Mouse (Mus musculus) adrenal gland, postnatal 14 days (tissue): ENCODE results near the gene 2900026A02Rik. TPM values are rescaled to one million over a fixed set of nuclear protein-coding genes. Genes with fewer than 3 reads are reported as not detected.
A peak's percentile ranks its signal among the peaks of the same experiment; 100 is the strongest.

Experiments
- DNase-seq: peaks from one replicate; pipeline ENCODE4 v3.0.0; 2021; ENCODE audit warnings: mixed read lengths
- total RNA-seq: library from RNA; stranded (reverse); gene quantifications from 2 replicates; pipeline ENCODE4 v1.2.3, GENCODE M21; 2021

The 2900026A02Rik gene
- total RNA-seq, 1 experiment from 2014 or later, result 18.2 TPM

DNA sequence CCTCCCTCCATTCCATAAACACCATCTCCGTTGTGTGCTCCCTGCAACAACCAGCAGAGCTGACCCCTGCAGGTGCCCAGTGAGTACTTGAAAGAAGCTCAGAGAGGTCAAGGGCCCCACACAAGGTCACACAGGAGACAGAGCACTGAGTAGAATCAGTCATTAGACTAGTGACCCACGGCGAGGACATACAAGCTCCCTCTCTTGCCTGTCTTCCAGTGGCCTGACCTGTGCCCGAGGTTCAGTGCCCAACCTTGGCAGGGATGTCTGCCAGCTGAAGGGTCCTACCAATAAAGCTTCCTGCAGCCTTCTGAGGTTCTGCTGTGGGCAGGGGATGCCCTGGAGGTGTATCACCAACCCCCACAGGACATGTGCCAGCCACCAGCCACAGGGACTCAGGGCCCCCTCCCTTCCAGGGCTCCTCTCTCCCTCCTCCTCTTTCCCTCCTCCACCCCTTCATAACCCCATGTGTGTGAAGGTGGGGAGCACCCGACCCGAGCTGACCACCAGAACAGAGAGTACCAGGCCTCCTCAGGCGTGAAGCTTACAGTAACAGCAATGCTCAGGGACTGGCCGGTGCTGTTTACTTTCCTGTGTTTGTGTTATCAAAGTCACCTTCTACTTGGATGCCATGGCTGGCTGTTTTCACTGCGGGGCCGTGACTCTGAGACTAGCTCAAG, 8.7 kb downstream of the 2900026A02Rik start:
- no peak for DNase-seq

- peak; percentile 35 for DNase-seq
These were observed 10.7 kb downstream of the 2900026A02Rik start for GRCm38 (mm10) chr5:113210314-113210713.

GRCm38 (mm10) chr5:113209898-113210297, 11.1 kb downstream of the 2900026A02Rik start:
- peak; percentile 61 for DNase-seq

GRCm38 (mm10) chr5:113209401-113209750, 11.7 kb downstream of the 2900026A02Rik start:
- DNase-seq, result no peak

DNA sequence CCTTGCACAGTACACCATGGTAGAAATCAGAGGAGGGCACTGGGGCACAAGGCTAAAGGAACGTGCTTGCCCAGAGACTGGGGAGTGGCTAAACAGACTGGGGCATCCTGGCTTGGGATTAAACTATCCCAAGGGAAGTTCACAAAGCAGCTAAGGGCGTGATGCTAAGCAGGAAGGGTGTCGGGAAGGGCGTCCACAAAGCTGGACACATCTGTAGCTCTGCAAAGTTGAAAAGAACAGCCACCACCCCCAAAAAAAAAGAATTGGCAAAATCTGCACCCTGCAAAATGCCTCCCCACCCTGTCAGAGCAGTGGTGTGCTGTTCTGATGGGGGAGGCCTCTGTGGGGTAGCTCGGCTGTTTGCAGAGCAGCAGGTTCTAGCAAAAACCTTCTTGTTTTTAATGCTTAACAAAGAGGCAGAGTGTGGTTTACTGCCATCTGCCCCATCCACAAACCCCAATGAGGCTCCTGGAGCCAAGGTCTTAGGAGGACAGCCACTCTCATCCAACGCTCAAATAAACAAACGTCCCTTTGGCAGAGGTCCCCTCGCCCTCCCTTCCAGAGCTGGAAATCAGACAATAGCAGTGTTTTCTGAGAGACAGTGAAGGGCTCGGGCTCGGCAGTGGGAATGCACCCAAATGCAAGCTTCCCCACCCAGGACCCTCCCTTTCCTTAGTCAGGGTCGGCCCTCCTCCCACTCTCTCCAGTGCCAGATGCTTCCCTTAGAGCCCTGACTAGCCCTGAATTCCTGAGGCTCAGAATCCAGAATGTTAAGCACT, 12.2 kb downstream of the 2900026A02Rik start:
- peak; percentile 62 for DNase-seq

DNA sequence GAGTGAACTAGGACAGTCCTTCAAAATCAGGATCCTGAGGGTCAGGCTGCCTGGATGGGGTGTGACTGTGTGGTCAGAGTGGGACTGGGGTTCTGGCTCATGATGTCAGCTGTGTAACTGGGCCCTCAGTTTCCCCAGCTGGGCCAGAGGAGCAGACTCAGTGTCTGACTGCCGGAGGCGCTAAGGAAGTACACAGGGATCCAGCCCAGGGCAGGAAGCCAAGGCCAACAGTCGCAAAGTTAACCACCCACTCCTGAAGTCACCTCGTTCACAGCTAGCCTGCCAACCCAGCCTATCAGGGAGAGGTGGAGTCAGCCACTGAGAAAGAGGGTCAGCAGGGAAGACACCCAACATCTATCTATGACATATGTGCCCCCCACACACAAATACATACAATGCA, 13.0 kb downstream of the 2900026A02Rik start:
- peak; percentile 48 for DNase-seq

DNA sequence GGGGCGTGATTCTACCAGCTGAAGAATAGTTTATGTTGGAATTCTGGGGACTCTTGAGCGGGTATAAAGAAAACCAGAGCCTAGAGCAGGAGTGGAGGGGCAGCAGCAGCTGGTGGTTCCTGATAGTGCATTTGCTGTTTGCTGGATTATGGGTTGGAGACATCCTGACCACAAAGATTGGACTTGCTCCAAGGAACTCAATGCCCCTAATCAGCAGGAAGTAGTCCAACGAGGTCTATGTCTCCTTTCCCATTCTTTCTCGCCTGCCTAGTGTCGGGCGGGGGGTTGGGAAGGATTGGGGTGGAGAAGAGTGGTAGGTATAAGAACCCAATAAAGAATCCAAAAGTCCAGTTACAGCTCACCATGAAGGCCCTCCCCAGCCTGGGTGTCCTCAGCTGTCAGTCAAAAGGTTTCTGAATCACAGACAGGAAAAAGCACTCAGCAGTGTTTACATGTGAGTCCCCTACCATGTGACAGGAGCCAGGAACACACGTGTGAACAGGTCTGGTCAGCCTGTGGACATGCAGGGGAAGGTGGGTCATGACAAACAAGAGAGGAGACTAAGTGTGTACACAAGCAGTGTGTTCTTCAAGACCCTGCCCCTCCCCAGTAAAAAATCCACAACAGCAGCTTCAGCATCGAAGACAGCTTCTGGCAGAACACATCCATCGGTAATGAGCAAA, 14.2 kb downstream of the 2900026A02Rik start:
- DNase-seq, result no peak

DNA sequence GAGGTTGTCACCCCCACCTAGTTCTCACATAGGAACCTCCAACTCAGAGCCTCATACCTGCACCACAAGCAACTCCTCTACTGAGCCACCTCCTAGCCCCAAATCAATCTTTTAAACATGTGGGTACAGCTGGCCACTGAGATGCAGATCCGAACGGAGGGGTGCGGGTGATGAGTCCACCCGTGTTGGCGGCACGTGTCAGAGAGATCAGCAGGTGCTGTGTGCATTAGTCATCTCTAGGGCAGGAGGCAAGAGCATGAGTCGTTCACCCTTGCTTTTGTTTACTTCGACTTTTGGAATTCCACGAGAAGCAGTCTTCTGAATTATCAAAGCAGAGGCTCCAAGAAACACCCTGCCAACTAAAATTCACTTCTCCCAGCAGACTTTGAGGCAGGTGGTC, 16.8 kb downstream of the 2900026A02Rik start:
- DNase-seq, result no peak

DNA sequence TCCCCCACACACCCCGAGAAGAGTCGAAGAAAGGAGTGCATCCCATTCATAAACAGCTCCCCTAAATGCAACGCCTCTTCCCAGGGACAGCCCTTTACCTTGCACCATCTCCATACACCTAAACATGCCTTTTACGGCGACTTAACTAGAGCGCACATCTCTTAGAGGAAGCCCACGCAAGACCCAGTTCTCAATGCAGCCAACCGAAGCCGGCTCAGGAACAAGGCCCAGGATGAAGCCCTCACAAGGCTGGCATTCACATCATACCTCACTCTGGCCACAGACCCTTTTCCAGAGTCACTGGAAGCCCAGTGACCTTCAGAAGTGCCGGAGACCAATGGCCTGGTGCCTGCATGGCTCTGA, 21.3 kb downstream of the 2900026A02Rik start:
- DNase-seq, result no peak

DNA sequence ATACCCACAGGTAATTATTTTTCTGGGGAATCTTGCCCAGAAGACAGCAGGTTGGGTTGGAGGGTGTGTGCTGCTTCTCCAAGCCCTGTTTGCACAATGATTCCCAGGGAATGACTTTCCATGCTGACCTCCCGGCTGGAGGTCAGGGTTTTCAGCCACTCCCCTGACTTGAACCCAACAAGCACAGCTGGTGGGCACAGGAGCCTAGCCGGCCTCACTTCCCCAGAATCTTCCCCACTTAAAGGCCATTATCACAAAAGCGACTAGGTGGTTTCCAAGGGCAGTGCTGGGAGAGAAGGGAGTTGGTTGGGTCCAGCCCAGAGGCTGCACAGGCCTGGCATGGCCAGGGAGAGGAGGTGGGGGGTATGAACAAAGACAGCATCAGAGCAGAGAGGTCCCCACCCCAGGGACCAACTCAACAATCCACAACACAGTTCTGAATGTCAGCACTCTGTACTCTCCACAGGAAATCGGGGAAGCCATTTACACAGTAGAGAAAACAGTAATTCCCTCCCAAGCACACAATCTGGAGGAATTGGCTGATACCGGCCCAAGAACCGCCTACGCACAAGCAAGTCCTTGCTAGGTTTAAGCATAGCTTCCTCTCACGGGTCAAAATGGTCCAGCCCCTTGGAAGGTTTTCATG, 21.8 kb downstream of the 2900026A02Rik start:
- no peak for DNase-seq

DNA sequence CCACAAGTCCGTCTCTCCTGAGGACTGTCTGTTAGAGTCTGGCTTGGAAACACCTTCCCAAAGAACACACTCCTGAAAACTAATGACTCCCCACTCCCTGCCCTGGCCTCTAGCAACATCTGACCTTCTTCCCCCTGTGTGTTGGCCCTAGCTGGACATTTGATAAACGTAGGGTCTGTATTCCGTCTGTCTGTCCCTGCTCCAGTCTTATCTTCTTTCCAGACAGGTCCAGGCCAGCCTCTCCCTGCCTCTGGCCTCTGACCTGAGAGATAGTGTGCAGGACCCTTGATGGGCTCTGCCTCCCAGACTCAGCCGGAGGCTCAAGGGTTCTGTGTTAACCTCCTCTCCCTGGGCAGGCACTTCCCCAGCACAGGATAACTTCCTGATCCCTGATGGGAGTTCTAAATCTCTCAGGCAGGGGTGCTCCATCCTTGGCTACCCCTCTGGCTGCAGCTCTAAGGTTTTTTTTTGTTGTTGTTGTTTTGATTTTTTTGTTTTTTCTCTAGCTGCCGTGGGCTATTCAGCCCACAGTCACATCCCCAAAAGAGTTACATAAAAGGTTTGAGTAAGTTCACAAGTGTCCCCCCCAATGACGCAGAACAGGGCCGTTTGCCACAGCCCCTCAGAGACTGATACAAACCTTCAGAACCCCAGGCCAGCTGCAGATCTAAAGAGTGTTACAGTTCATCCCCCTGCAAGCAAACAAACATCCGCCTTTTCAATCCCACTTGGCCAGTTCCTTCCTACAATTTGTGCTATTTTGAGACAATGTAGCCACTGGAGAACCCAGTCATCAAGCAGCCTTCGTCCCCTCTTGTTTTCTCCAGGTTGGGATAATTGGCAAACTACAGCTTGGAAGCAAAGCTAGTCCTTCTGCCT, 23.9 kb downstream of the 2900026A02Rik start:
- no peak for DNase-seq

DNA sequence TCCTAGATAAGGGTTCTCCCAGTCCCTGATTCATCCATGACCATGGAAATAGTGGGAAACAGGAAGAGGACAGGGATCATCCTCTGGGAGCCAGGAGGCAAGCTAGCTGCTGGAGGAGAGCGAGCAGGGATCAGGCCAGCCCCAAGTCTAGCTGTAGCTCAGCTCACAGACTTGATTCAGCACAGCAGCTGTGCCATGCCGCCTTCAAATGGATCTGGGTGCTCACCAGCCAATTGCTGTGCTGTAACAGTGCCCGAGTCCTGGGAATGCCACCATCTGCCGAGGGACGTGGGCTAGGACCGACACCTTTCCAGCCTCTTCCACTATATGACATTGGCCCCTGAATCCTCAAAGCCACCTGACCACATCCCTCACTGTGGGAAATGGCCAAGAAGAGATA, 25.1 kb downstream of the 2900026A02Rik start:
- DNase-seq, result no peak

- DNase-seq, result no peak
These were observed 25.6 kb downstream of the 2900026A02Rik start for GRCm38 (mm10) chr5:113195451-113195850.

DNA sequence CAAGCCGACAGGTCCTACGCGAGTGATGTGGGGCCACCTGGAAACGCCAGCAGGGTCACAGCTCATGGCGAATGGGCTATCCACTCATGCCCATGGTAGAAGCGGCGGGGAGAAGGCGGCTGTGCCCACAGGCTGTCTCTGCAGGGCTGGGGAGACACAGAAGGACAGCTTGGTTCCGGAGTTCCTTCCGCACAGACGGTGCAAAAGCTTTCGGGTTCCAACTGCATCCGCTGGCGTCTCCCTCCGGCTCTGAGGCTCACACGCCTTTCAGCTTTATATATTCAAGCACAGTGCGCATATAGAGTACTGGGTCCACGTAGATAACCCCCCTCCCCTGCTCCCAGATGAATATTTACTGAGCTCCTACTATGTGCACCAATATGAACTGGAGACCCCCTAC, 27.3 kb downstream of the 2900026A02Rik start:
- no peak for DNase-seq

GRCm38 (mm10) chr5:113191901-113192300, 29.1 kb downstream of the 2900026A02Rik start:
- no peak for DNase-seq

DNA sequence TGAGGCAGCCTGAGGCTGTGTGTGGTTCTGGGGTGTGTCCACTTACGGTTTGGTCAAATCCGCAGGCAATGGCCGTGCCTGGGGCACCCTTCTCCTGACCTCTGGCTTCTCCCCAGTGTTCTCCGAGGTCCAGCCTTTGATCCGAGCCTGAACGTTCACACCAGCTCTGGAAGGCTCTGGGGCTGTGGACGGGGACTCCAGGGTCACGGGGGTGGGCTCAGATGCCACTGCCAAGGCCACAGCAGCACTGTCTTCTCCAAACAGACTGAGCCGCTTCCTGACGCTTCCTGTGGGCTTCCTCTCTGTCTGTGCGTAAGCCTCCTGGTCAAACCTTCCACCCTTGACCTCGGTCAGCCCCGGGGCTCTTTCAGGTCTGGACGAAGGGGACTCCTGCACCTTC, 30.5 kb downstream of the 2900026A02Rik start:
- DNase-seq, result peak; percentile 43

DNA sequence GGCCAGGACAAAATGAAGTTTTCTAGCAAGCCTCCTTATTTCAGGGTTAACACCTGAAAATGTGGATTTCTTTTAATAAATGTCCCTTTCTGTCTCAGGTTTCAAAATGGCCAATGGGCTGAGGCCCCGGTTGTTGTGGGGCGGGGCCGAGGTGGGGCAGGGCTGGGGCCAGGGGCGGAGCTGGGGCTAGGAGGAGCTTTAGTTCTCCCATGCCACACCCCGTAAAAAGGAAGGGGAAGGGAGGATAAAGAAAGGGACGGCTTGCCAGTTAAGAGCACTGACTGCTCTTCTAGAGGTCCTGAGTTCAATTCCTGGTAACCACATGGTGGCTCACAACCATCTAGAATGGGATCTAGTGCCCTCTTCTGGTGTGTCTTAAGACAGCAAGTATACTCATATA, 39.6 kb downstream of the 2900026A02Rik start:
- DNase-seq, result no peak

GRCm38 (mm10) chr5:113180755-113181154, 40.3 kb downstream of the 2900026A02Rik start:
- no peak for DNase-seq

DNA sequence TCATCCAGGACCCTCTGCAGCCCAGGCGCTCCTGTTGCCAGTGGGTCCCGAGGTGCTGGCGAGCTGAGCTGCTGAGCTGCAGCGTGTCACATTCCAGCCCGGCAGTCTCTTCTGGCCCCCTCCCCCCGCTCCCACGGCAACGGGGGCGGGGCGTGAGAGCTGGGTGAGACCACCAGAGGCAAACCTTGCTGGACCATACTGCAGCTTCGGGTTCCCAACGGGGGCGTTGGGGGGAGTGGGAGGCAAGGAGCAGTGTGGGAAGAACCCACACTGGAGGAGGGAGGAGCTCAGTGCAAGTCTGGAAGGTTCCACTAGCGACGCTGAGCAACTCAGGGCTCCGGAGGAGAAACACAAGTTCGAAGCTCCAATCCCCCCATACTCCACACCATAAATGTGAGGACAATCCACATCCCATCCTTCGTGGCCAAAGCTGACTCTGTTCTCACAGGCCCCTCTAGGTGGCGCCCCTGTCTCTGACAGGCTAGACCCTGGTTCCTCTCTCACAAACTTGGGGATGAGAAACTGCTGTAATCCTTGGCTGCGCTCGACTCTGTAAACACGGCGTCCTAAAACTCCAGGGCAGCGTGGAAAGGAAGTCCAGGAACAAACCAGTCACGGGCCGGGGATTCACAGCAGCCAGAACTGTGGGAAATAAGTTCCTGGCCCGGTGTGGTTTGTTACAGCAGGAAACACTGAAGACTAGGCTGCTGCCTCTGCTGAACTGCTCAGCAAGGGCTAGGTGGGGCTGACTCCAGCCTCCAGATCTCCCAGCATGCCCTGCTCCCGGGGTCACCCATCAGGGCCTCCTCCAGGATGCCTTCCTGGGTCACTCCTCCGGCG, 41.0 kb downstream of the 2900026A02Rik start:
- DNase-seq, result peak; percentile 92

GRCm38 (mm10) chr5:113179451-113179842, 41.6 kb downstream of the 2900026A02Rik start:
- DNase-seq, result no peak

DNA sequence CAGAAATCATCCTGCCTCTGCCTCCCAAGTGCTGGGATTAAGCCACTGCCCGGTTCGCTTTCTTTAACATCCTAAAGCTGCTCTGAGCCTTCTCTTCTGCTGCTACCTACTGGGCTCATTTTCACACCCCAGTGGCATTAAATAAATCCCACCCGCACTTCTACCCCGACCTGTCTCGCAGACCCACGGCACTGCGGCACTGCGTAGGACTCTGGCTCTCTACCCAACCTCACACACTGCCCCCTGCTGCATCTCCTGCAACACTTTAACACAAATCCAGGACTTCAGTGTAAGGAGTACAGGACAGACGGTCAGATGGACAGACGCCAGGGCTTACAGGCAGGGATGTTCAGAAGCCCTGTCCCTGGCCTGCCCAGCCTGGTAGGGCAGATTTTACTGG, 45.1 kb downstream of the 2900026A02Rik start:
- DNase-seq, result no peak
